Mouse (Mus musculus) frontal cortex, postnatal 10 days (tissue): Measurements from ENCODE around the gene Rnf186.
"Not testable (repeated sequence)": the region's sequence is repeated elsewhere in the genome, so short reads cannot be mapped to it uniquely, and the experiment has no call there.

Experiments used
- DNase-seq, 2 experiments: peaks; one replicate each; pipeline ENCODE4 v3.0.0; 2022; ENCODE audit warnings: low spot score in 2 of 2, mixed read lengths in 1 of 2

Rnf186 gene

GRCm38 (mm10) chr4:138972139-138972826 lies 5.4 kb downstream of the Rnf186 start:
- peak in 1 of 2 experiments; percentile 25 for DNase-seq

GRCm38 (mm10) chr4:138972827-138973718 lies 6.2 kb downstream of the Rnf186 start, which contains the start of gene Tmco4:
Gene Tmco4, plus strand, starts transcription at chr4:138972888.
- DNase-seq = peak in 1 of 2 experiments; percentile 33

GRCm38 (mm10) chr4:138973719-138974115 lies 6.8 kb downstream of the Rnf186 start:
- no peak for DNase-seq

- not testable (repeated sequence) for DNase-seq
Observed at GRCm38 (mm10) chr4:138974540-138974939, 7.6 kb downstream of the Rnf186 start.

- no peak for DNase-seq
Observed at GRCm38 (mm10) chr4:138975194-138975593, 8.3 kb downstream of the Rnf186 start.

- DNase-seq = no peak
Observed at GRCm38 (mm10) chr4:138976046-138976445, 9.1 kb downstream of the Rnf186 start.

- no peak for DNase-seq
Observed at GRCm38 (mm10) chr4:138980021-138980420, 13.1 kb downstream of the Rnf186 start.

- DNase-seq = no peak
Observed at GRCm38 (mm10) chr4:138980771-138981420, 14.0 kb downstream of the Rnf186 start.

GRCm38 (mm10) chr4:138983422-138983821 lies 16.5 kb downstream of the Rnf186 start:
- DNase-seq = no peak

GRCm38 (mm10) chr4:138984744-138985143 lies 17.8 kb downstream of the Rnf186 start:
- DNase-seq = no peak

- DNase-seq = no peak
Observed at GRCm38 (mm10) chr4:138986280-138986679, 19.4 kb downstream of the Rnf186 start.

- DNase-seq = no peak
Observed at GRCm38 (mm10) chr4:138994389-138994788, 27.5 kb downstream of the Rnf186 start.

- DNase-seq = no peak
Observed at GRCm38 (mm10) chr4:138996410-138996809, 29.5 kb downstream of the Rnf186 start.

- DNase-seq = no peak
Observed at GRCm38 (mm10) chr4:138997121-138997520, 30.2 kb downstream of the Rnf186 start.

GRCm38 (mm10) chr4:138998611-138999010 lies 31.7 kb downstream of the Rnf186 start:
- DNase-seq = no peak

- no peak for DNase-seq
Observed at GRCm38 (mm10) chr4:139001026-139001425, 34.1 kb downstream of the Rnf186 start.

GRCm38 (mm10) chr4:139001433-139001832 lies 34.5 kb downstream of the Rnf186 start:
- no peak for DNase-seq

- no peak for DNase-seq
Observed at GRCm38 (mm10) chr4:139004067-139004466, 37.2 kb downstream of the Rnf186 start.

GRCm38 (mm10) chr4:139005214-139005613 lies 38.3 kb downstream of the Rnf186 start:
- DNase-seq = no peak

GRCm38 (mm10) chr4:139007353-139007752 lies 40.4 kb downstream of the Rnf186 start:
- no peak for DNase-seq

- DNase-seq = no peak
Observed at GRCm38 (mm10) chr4:139007981-139008536, 41.1 kb downstream of the Rnf186 start.

GRCm38 (mm10) chr4:139011201-139011702 lies 44.3 kb downstream of the Rnf186 start:
- DNase-seq = no peak
